27 mouse cellular contexts compared by ENCODE assay signal in genomic region chr10:10964490-10965150, GRCm38 (mm10).
DNase-seq lines count a peak whose midpoint lies in the region; ATAC-seq lines count a peak whose summit lies in the region.
"Had no signal": no experiment of that assay in that cellular context is flagged by ENCODE, and none has a peak within 500 bp of the region (broad histone marks: within the 10 kb centered on the region; RNA-seq: fewer than 3 reads in every experiment).

No protein-coding gene starts in this region.

- DNase-seq in adrenal gland, adult 8-10 months: peak; percentile 8
- no peak for DNase-seq in adrenal gland, postnatal 10 days
- DNase-seq in frontal cortex, adult 2 months (ENCODE audit: extremely low spot score in 1 of 2, low spot score in 1 of 2): no peak
- DNase-seq in midbrain, embryonic 11.5 days (ENCODE audit: low spot score, missing footprints): peak; percentile 53
- DNase-seq: B cell, adult 2 months; cerebellum, adult 11-12 months; cerebellum, adult 8-10 months; cerebellum, postnatal 14 days; gastrocnemius, postnatal 25 days; heart, adult 18-20 months; heart, postnatal 10 days; heart, postnatal 36 days; kidney, adult 11 months had no signal

- no peaks in the 10 kb centered on the region for H3K27me3 ChIP-seq in midbrain, embryonic 11.5 days (ENCODE audit: control insufficient read depth, insufficient read depth, low read length)
- H3K27me3 ChIP-seq in midbrain, embryonic 16.5 days (ENCODE audit: control insufficient read depth, insufficient read depth, low read depth, low read length): no peaks in the 10 kb centered on the region
- H3K27me3 ChIP-seq: CH12.LX; forebrain, embryonic 13.5 days; heart, embryonic 12.5 days; heart, embryonic 15.5 days; hindbrain, embryonic 13.5 days; intestine, embryonic 15.5 days; Patski had no signal

- H3K4me3 ChIP-seq in midbrain, embryonic 11.5 days (ENCODE audit: low read depth, low read length): no peak overlapping the region
- no peak overlapping the region for H3K4me3 ChIP-seq in midbrain, embryonic 16.5 days (ENCODE audit: low read depth, low read length)
- H3K4me3 ChIP-seq: forebrain, embryonic 10.5 days; forebrain, embryonic 13.5 days; heart, embryonic 12.5 days; heart, embryonic 15.5 days; hindbrain, embryonic 10.5 days; hindbrain, embryonic 13.5 days; intestine, embryonic 15.5 days had no signal

- H3K36me3 ChIP-seq in midbrain, embryonic 11.5 days (ENCODE audit: control insufficient read depth, insufficient read depth, low read length): no peaks in the 10 kb centered on the region
- H3K36me3 ChIP-seq in midbrain, embryonic 16.5 days (ENCODE audit: control insufficient read depth, insufficient read depth, low read length): 0 out of 2 replicates have a peak, but pooled peaks cover 2% of the 10 kb centered on the region
- H3K36me3 ChIP-seq: forebrain, embryonic 10.5 days; G1E; heart, embryonic 12.5 days; heart, embryonic 15.5 days; hindbrain, embryonic 10.5 days; hindbrain, embryonic 13.5 days; intestine, embryonic 15.5 days had no signal

- peak; percentile 52 for ATAC-seq in frontal cortex, adult (ENCODE audit: low TSS enrichment)
- no peak for ATAC-seq in midbrain, embryonic 11.5 days (ENCODE audit: low FRiP score)
- ATAC-seq in midbrain, embryonic 16.5 days: no peak
- ATAC-seq: forebrain, embryonic 13.5 days; forebrain, embryonic 16.5 days; hindbrain, embryonic 16.5 days; intestine, embryonic 15.5 days; Patski had no signal

- no peak overlapping the region for H3K9ac ChIP-seq in midbrain, embryonic 11.5 days (ENCODE audit: low read length)
- H3K9ac ChIP-seq in midbrain, embryonic 16.5 days (ENCODE audit: low read depth, low read length): no peak overlapping the region
- H3K9ac ChIP-seq: forebrain, embryonic 13.5 days; heart, embryonic 12.5 days; heart, embryonic 15.5 days; hindbrain, embryonic 13.5 days; intestine, embryonic 15.5 days had no signal

- H3K4me1 ChIP-seq in midbrain, embryonic 11.5 days (ENCODE audit: control insufficient read depth, insufficient read depth, low read length): no peaks in the 10 kb centered on the region
- H3K4me1 ChIP-seq in midbrain, embryonic 16.5 days (ENCODE audit: control insufficient read depth, insufficient read depth, low read length): no peaks in the 10 kb centered on the region
- H3K4me1 ChIP-seq: forebrain, embryonic 10.5 days; forebrain, embryonic 13.5 days; heart, embryonic 12.5 days; heart, embryonic 15.5 days; hindbrain, embryonic 10.5 days; hindbrain, embryonic 13.5 days; intestine, embryonic 15.5 days had no signal

- WGBS in midbrain, embryonic 11.5 days: 83% methylated on average over 6 of the region's 6 CpGs
- 89% methylated on average over 6 of the region's 6 CpGs for whole genome bisulfite sequencing in midbrain, embryonic 16.5 days

- no peak overlapping the region for H3K4me2 ChIP-seq in midbrain, embryonic 11.5 days
- H3K4me2 ChIP-seq in midbrain, embryonic 16.5 days (ENCODE audit: low read length): no peak overlapping the region
- H3K4me2 ChIP-seq: forebrain, embryonic 13.5 days; heart, embryonic 12.5 days; heart, embryonic 15.5 days; hindbrain, embryonic 13.5 days; intestine, embryonic 15.5 days had no signal

- no peaks in the 10 kb centered on the region; the same call in 1 of the 2 replicates for H3K9me3 ChIP-seq in midbrain, embryonic 11.5 days (ENCODE audit: control insufficient read depth, low read length)
- H3K9me3 ChIP-seq in midbrain, embryonic 16.5 days (replicated peaks; ENCODE audit: control insufficient read depth, low read length, poor library complexity, severe bottlenecking): no peaks in the 10 kb centered on the region
- H3K9me3 ChIP-seq: G1E; heart, embryonic 15.5 days; intestine, embryonic 15.5 days had no signal

- no peak overlapping the region for H3K27ac ChIP-seq in midbrain, embryonic 11.5 days (ENCODE audit: low read depth, low read length)
- no peak overlapping the region for H3K27ac ChIP-seq in midbrain, embryonic 16.5 days (ENCODE audit: low read length)
- H3K27ac ChIP-seq: forebrain, embryonic 10.5 days; forebrain, embryonic 13.5 days; heart, embryonic 15.5 days; hindbrain, embryonic 10.5 days; hindbrain, embryonic 13.5 days; intestine, embryonic 15.5 days had no signal

Comparison
In these comparisons a context has a peak if more than half of its experiments do, and no peak if none do; other contexts are left out.
1. DNase-seq: peak in adrenal gland, adult 8-10 months (single experiment) and midbrain, embryonic 11.5 days (single experiment); none in adrenal gland, postnatal 10 days (single experiment) and frontal cortex, adult 2 months (0 of 2).